7 mouse cellular contexts compared by ENCODE assay signal in genomic region chr11:5063561-5064281, GRCm38 (mm10). TPM values are rescaled to one million over a fixed set of nuclear protein-coding genes. Genes with fewer than 3 reads are reported as not detected.
DNase-seq lines count a peak whose midpoint lies in the region; ATAC-seq and TF ChIP-seq lines count a peak whose summit lies in the region.

No protein-coding gene starts in this region.

- peak overlapping the region; percentile 86 for H3K9ac ChIP-seq in embryonic facial prominence, embryonic 13.5 days
- H3K9ac ChIP-seq in heart, embryonic 14.5 days (ENCODE audit: low read length): peak overlapping the region; percentile 73; the same call in 1 of the 2 replicates
- H3K9ac ChIP-seq in liver, embryonic 12.5 days: peak overlapping the region; percentile 76
- no peak overlapping the region; the same call in 1 of the 2 replicates for H3K9ac ChIP-seq in stomach, embryonic 15.5 days

- peak overlapping the region; percentile 91 for H3K27ac ChIP-seq in left cerebral cortex, adult 2 months
- no peak overlapping the region for H3K27ac ChIP-seq in embryonic facial prominence, embryonic 13.5 days
- H3K27ac ChIP-seq in heart, embryonic 14.5 days (replicated peaks in 1 of 2; ENCODE audit: control insufficient read depth in 1 of 2, insufficient read depth in 1 of 2, low read depth in 2 of 2, low read length in 2 of 2): no peak overlapping the region
- no peak overlapping the region for H3K27ac ChIP-seq in liver, embryonic 12.5 days
- no peak overlapping the region for H3K27ac ChIP-seq in stomach, embryonic 15.5 days

- peaks cover 55% of the 10 kb centered on the region for H3K4me1 ChIP-seq in embryonic facial prominence, embryonic 13.5 days
- H3K4me1 ChIP-seq in heart, embryonic 14.5 days (ENCODE audit: control insufficient read depth in 2 of 2, insufficient read depth in 2 of 2, low read length in 2 of 2): peaks cover 24 to 39% of the 10 kb centered on the region in 2 experiments
- peaks cover 65% of the 10 kb centered on the region for H3K4me1 ChIP-seq in liver, embryonic 12.5 days
- H3K4me1 ChIP-seq in stomach, embryonic 15.5 days: peaks cover 49% of the 10 kb centered on the region

- peak overlapping the region; percentile 95 for H3K4me2 ChIP-seq in embryonic facial prominence, embryonic 13.5 days
- peak overlapping the region; percentile 88 for H3K4me2 ChIP-seq in heart, embryonic 14.5 days (ENCODE audit: low read length)
- H3K4me2 ChIP-seq in liver, embryonic 12.5 days: peak overlapping the region; percentile 100
- H3K4me2 ChIP-seq in stomach, embryonic 15.5 days: peak overlapping the region; percentile 98

- peaks cover 16% of the 10 kb centered on the region for H3K36me3 ChIP-seq in embryonic facial prominence, embryonic 13.5 days
- H3K36me3 ChIP-seq in heart, embryonic 14.5 days (ENCODE audit: control insufficient read depth, insufficient read depth, low read length): peaks cover 21% of the 10 kb centered on the region
- H3K36me3 ChIP-seq in liver, embryonic 12.5 days: peaks cover 20% of the 10 kb centered on the region
- peaks cover 7% of the 10 kb centered on the region for H3K36me3 ChIP-seq in stomach, embryonic 15.5 days

- no peaks in the 10 kb centered on the region for H3K9me3 ChIP-seq in embryonic facial prominence, embryonic 13.5 days
- H3K9me3 ChIP-seq in heart, embryonic 14.5 days (ENCODE audit: control insufficient read depth, low read length): no peaks in the 10 kb centered on the region
- H3K9me3 ChIP-seq in liver, embryonic 12.5 days (replicated peaks): no peaks in the 10 kb centered on the region
- H3K9me3 ChIP-seq in stomach, embryonic 15.5 days: no peaks in the 10 kb centered on the region

- ATAC-seq in embryonic facial prominence, embryonic 13.5 days (ENCODE audit: insufficient number of reproducible peaks, insufficient read depth, low FRiP score, low TSS enrichment, low read depth): no peak
- ATAC-seq in heart, embryonic 14.5 days (ENCODE audit: insufficient number of reproducible peaks, insufficient read depth, low FRiP score, low read depth): no peak
- no peak for ATAC-seq in liver, embryonic 12.5 days
- ATAC-seq in stomach, embryonic 15.5 days (ENCODE audit: insufficient read depth, low FRiP score, low read depth): no peak

- intact Hi-C loops in left cerebral cortex, adult 2 months (cut with DNase I): loop anchor here (2.0 kb wide), 1 partner anchor 77 kb away; the partner anchor contains the start of gene Ap1b1

- peak overlapping the region; percentile 79 for H3K4me3 ChIP-seq in left cerebral cortex, adult 2 months
- H3K4me3 ChIP-seq in embryonic facial prominence, embryonic 13.5 days: peak overlapping the region; percentile 76
- H3K4me3 ChIP-seq in heart, embryonic 14.5 days (ENCODE audit: control insufficient read depth in 1 of 2, insufficient read depth in 1 of 2, low read depth in 1 of 2, low read length in 2 of 2): peak overlapping the region; percentile 57 to 65; a peak in 3 of 4 replicates
- H3K4me3 ChIP-seq in liver, embryonic 12.5 days: peak overlapping the region; percentile 75
- H3K4me3 ChIP-seq in stomach, embryonic 15.5 days (replicated peaks): peak overlapping the region; percentile 87

- WGBS in embryonic facial prominence, embryonic 13.5 days: 48% methylated on average over 31 of the region's 31 CpGs
- WGBS in heart, embryonic 14.5 days: 61% methylated on average over 31 of the region's 31 CpGs
- WGBS in liver, embryonic 12.5 days (ENCODE audit: insufficient replicate concordance): 65% methylated on average over 31 of the region's 31 CpGs
- WGBS in stomach, embryonic 15.5 days: 60% methylated on average over 31 of the region's 31 CpGs

- peaks cover 61% of the 10 kb centered on the region for H3K27me3 ChIP-seq in embryonic facial prominence, embryonic 13.5 days
- H3K27me3 ChIP-seq in heart, embryonic 14.5 days (ENCODE audit: control insufficient read depth, insufficient read depth, low read length): peaks cover 45% of the 10 kb centered on the region
- H3K27me3 ChIP-seq in liver, embryonic 12.5 days (replicated peaks): peaks cover 62% of the 10 kb centered on the region
- peaks cover 35% of the 10 kb centered on the region for H3K27me3 ChIP-seq in stomach, embryonic 15.5 days (replicated peaks)

- DNase-seq in left cerebral cortex, adult 2 months (ENCODE audit: extremely low spot score in 1 of 2, low spot score in 2 of 2): peak in 1 of 2 experiments; percentile 39
- DNase-seq in left cerebral cortex, adult 11 months (ENCODE audit: low spot score): no peak
- no peak for DNase-seq in frontal cortex, postnatal 25 days (ENCODE audit: low spot score in 2 of 2)

- no peak for TF ChIP-seq CTCF in left cerebral cortex, adult 2 months (IDR thresholded peaks at IDR 0.05)

RNA-seq across cellular contexts. Expression of gene Gas2l1, which starts 1.4 kb away (rescaled TPM):
- 10 to 100 TPM; 92.1 to 95.3 TPM for total RNA-seq in left cerebral cortex, adult 2 months (2021)
- 25.8 and 30.0 TPM in 2 replicates for polyA plus RNA-seq in embryonic facial prominence, embryonic 13.5 days (2015; fragmentation: Nextera tagmentation; extraction: Ambion mirVana)
- 22.4 and 24.6 TPM in 2 replicates for polyA plus RNA-seq in heart, embryonic 14.5 days (2014; fragmentation: Nextera tagmentation; extraction: Ambion mirVana)
- polyA plus RNA-seq in liver, embryonic 12.5 days (2016; fragmentation: Nextera tagmentation; extraction: Ambion mirVana): 35.2 and 37.5 TPM in 2 replicates
- 26.3 and 28.9 TPM in 2 replicates for polyA plus RNA-seq in stomach, embryonic 15.5 days (2015; fragmentation: Nextera tagmentation; extraction: Ambion mirVana)

RNA-seq across cellular contexts. Expression of gene Rasl10a, which starts 5.8 kb away (rescaled TPM):
- total RNA-seq in left cerebral cortex, adult 2 months (2021): 10 to 100 TPM; 71.6 to 84.3 TPM
- 0.29 and 0.49 TPM in 2 replicates for polyA plus RNA-seq in embryonic facial prominence, embryonic 13.5 days (2015; fragmentation: Nextera tagmentation; extraction: Ambion mirVana)
- 1.1 and 2.0 TPM in 2 replicates for polyA plus RNA-seq in heart, embryonic 14.5 days (2014; fragmentation: Nextera tagmentation; extraction: Ambion mirVana)
- 0.77 and 1.1 TPM in 2 replicates for polyA plus RNA-seq in liver, embryonic 12.5 days (2016; fragmentation: Nextera tagmentation; extraction: Ambion mirVana)
- 0.71 and 1.3 TPM in 2 replicates for polyA plus RNA-seq in stomach, embryonic 15.5 days (2015; fragmentation: Nextera tagmentation; extraction: Ambion mirVana)

RNA-seq across cellular contexts. Expression of gene Rhbdd3, which starts 35.0 kb away (rescaled TPM):
- total RNA-seq in left cerebral cortex, adult 2 months (2021): 10 to 100 TPM; 23.7 to 28.0 TPM
- polyA plus RNA-seq in embryonic facial prominence, embryonic 13.5 days (2015; fragmentation: Nextera tagmentation; extraction: Ambion mirVana): 22.3 and 27.9 TPM in 2 replicates
- 33.5 TPM in 2 replicates for polyA plus RNA-seq in heart, embryonic 14.5 days (2014; fragmentation: Nextera tagmentation; extraction: Ambion mirVana)
- polyA plus RNA-seq in liver, embryonic 12.5 days (2016; fragmentation: Nextera tagmentation; extraction: Ambion mirVana): 19.0 and 22.9 TPM in 2 replicates
- 27.0 and 28.4 TPM in 2 replicates for polyA plus RNA-seq in stomach, embryonic 15.5 days (2015; fragmentation: Nextera tagmentation; extraction: Ambion mirVana)

RNA-seq across cellular contexts. Expression of gene Ewsr1, which starts 35.3 kb away (rescaled TPM):
- 100 to 1,000 TPM; 309 to 316 TPM for total RNA-seq in left cerebral cortex, adult 2 months (2021)
- polyA plus RNA-seq in embryonic facial prominence, embryonic 13.5 days (2015; fragmentation: Nextera tagmentation; extraction: Ambion mirVana): 859 and 909 TPM in 2 replicates
- 198 and 242 TPM in 2 replicates for polyA plus RNA-seq in heart, embryonic 14.5 days (2014; fragmentation: Nextera tagmentation; extraction: Ambion mirVana)
- 432 and 434 TPM in 2 replicates for polyA plus RNA-seq in liver, embryonic 12.5 days (2016; fragmentation: Nextera tagmentation; extraction: Ambion mirVana)
- polyA plus RNA-seq in stomach, embryonic 15.5 days (2015; fragmentation: Nextera tagmentation; extraction: Ambion mirVana): 605 and 630 TPM in 2 replicates
